Mouse (Mus musculus) erythroblast, embryonic 14.5 days (primary cell): Measurements from ENCODE around the gene Fbn1.

ENCODE experiments used
- GATA1 ChIP-seq: IDR thresholded peaks from 2 replicates; pipeline ENCODE4 v1.6.1; 2012; ENCODE audit warnings: low read length, inconsistent platforms, mixed read lengths
- TAL1 ChIP-seq: IDR thresholded peaks from 3 replicates; pipeline ENCODE4 v1.6.1; 2012; ENCODE audit warnings: low read length, inconsistent platforms, mixed read lengths

DNA sequence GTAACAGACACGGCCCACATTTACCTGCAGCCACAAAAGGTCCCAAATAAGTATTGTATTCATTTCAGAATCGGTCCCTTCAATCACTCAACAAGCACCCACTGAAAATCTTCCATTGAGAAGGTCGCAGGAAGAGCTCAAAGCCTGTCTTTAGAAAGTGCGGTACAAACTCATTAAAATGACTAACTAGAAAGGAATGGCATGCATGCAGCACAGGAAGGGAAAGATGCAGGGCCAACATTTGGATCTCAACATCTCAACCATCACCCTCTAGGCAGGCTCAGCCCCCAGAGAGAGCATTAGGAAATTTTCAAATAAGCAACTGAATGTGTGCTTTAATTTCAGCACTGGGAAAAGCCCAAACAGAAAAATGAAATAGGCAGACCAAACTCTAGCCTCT, 36.1 kb downstream of the Fbn1 start:
- TF ChIP-seq TAL1 (no peak), GATA1 (no peak)
